Mouse (Mus musculus): ENCODE measurements around the gene Mfsd14a.

DNA sequence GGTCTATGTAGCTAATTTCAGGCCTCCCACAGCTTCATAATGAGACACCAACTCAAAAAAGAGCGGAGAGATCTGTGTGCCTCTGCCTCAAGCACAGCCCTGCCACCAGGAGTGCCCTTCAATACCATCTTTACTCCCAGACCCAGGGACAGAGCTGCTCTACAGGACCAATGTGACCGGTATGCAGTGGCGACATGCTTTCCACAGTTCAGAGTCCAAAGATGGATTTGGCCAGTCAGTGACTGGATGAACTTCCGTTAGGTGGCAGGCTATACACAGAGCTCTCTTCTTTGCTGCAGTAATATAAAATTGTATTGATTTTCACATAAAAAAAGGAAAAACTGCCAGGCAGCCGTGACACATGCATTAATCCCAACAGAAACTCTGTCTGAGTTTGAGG, 41.4 kb upstream of the Mfsd14a start:
- TF ChIP-seq CTCF (IDR thresholded peaks at IDR 0.05; ENCODE audit: insufficient read depth, low read length) (no peak), POLR2A (IDR thresholded peaks at IDR 0.05; ENCODE audit: borderline replicate concordance, extremely low read depth, low read depth, low read length) (no peak)
